Mouse (Mus musculus) intestine, postnatal 0 days (tissue): ENCODE data around the gene Olfr666. TPM values are rescaled to one million over a fixed set of nuclear protein-coding genes. Genes with fewer than 3 reads are reported as not detected.
"Not testable (repeated sequence)": the region's sequence is repeated elsewhere in the genome, so short reads cannot be mapped to it uniquely, and the experiment has no call there.

ENCODE experiments used
- ATAC-seq: fragments of 200-750 bp; cut with Nextera tagmentation; 2 replicates; pipeline ENCODE4 v1.8.0; 2017; ENCODE audit warnings: mild to moderate bottlenecking, moderate TSS enrichment, moderate library complexity
- H3K27ac ChIP-seq: fragments of 300-500 bp; sonication (generic); 2 replicates; pipeline ENCODE4 v1.5.1; 2014; ENCODE audit warnings: mild to moderate bottlenecking, low read depth, low read length, moderate library complexity
- H3K27me3 ChIP-seq: fragments of 300-500 bp; sonication (generic); replicated peaks from 2 replicates; pipeline ENCODE4 v1.6.1; 2014; ENCODE audit warnings: low read length, mixed read lengths; ENCODE audit not compliant: control insufficient read depth, insufficient read depth
- H3K36me3 ChIP-seq: fragments of 300-500 bp; sonication (generic); 2 replicates; pipeline ENCODE4 v1.6.1; 2014; ENCODE audit warnings: mild to moderate bottlenecking, moderate library complexity; ENCODE audit not compliant: control insufficient read depth, insufficient read depth
- H3K4me1 ChIP-seq: fragments of 300-500 bp; sonication (generic); replicated peaks from 2 replicates; pipeline ENCODE4 v1.6.1; 2014; ENCODE audit warnings: antibody characterized with exemption, low read length, mixed read lengths; ENCODE audit not compliant: control insufficient read depth, insufficient read depth
- H3K4me2 ChIP-seq: fragments of 300-500 bp; sonication (generic); replicated peaks from 2 replicates; pipeline ENCODE4 v1.6.1; 2014; ENCODE audit warnings: low read depth, mild to moderate bottlenecking, moderate library complexity
- H3K4me3 ChIP-seq: fragments of 300-500 bp; sonication (generic); 2 replicates; pipeline ENCODE4 v1.5.1; 2014; ENCODE audit warnings: low read depth, low read length
- H3K9ac ChIP-seq: fragments of 300-500 bp; sonication (generic); 2 replicates; pipeline ENCODE4 v1.6.1; 2014; ENCODE audit warnings: mild to moderate bottlenecking, low read depth, low read length
- H3K9me3 ChIP-seq: fragments of 300-500 bp; sonication (generic); 2 replicates; pipeline ENCODE4 v1.6.1; 2016; ENCODE audit warnings: mixed run types; ENCODE audit not compliant: control insufficient read depth
- CTCF ChIP-seq: sonication (generic); IDR thresholded peaks from 2 replicates; pipeline ENCODE4 v1.5.1; 2016; ENCODE audit warnings: low read depth, mild to moderate bottlenecking, control low read depth, antibody characterized with exemption, moderate library complexity
- WGBS: fragments of 180-500 bp; shearing (Covaris S2); extraction: QIAGEN DNeasy Blood & Tissue Kit; methylation state at CpG from one replicate; pipeline ENCODE4 v1.1.7; 2014; 5-methylcytosine and 5-hydroxymethylcytosine counted together
- polyA plus RNA-seq: library from polyadenylated mRNA; unstranded; fragments of >200 nt; fragmentation: Nextera tagmentation; extraction: Ambion mirVana; gene quantifications from 2 replicates; pipeline ENCODE4 v1.2.1, GENCODE M21; 2015

The Olfr666 gene
- polyA plus RNA-seq, 1 experiment from 2014 or later: not detected

- H3K9me3 ChIP-seq: no peaks in the 10 kb centered on the region
- H3K27ac ChIP-seq: no peak overlapping the region
- H3K4me2 ChIP-seq: no peak overlapping the region
- no peak overlapping the region for H3K4me3 ChIP-seq
- no peak overlapping the region for H3K9ac ChIP-seq
- no peaks in the 10 kb centered on the region for H3K4me1 ChIP-seq
- H3K36me3 ChIP-seq: no peaks in the 10 kb centered on the region
- WGBS: 61% methylated on average over 1 of the region's 1 CpGs
- TF ChIP-seq CTCF: no peak
- no peak for ATAC-seq
- no peaks in the 10 kb centered on the region for H3K27me3 ChIP-seq
These were observed 38.1 kb downstream of the Olfr666 start for GRCm38 (mm10) chr7:104857683-104858082.

- not testable (repeated sequence) for H3K9ac ChIP-seq, H3K36me3 ChIP-seq, H3K27me3 ChIP-seq, H3K4me2 ChIP-seq, H3K9me3 ChIP-seq, H3K4me3 ChIP-seq, H3K4me1 ChIP-seq, H3K27ac ChIP-seq, ATAC-seq
- 65% methylated on average over 2 of the region's 2 CpGs for WGBS
These were observed 39.0 kb downstream of the Olfr666 start, which contains the start of gene Usp17la for GRCm38 (mm10) chr7:104856709-104857108. Usp17la (plus strand) TSS chr7:104857009.

GRCm38 (mm10) chr7:104855248-104855750, 40.5 kb downstream of the Olfr666 start:
- ATAC-seq: no peak
- H3K9me3 ChIP-seq: no peaks in the 10 kb centered on the region
- TF ChIP-seq CTCF: no peak
- no peaks in the 10 kb centered on the region for H3K27me3 ChIP-seq
- H3K27ac ChIP-seq: no peak overlapping the region
- no peak overlapping the region for H3K9ac ChIP-seq
- WGBS: 66% methylated on average over 3 of the region's 3 CpGs
- no peak overlapping the region for H3K4me2 ChIP-seq
- no peak overlapping the region for H3K4me3 ChIP-seq
- H3K4me1 ChIP-seq: no peaks in the 10 kb centered on the region
- no peaks in the 10 kb centered on the region for H3K36me3 ChIP-seq

GRCm38 (mm10) chr7:104851546-104851945, 44.2 kb downstream of the Olfr666 start:
- not testable (repeated sequence) for H3K4me1 ChIP-seq, H3K27ac ChIP-seq, H3K9me3 ChIP-seq, ATAC-seq, H3K4me2 ChIP-seq, H3K4me3 ChIP-seq, H3K9ac ChIP-seq, H3K27me3 ChIP-seq, H3K36me3 ChIP-seq
- WGBS: 81% methylated on average over 2 of the region's 2 CpGs

GRCm38 (mm10) chr7:104843731-104844287, 51.9 kb downstream of the Olfr666 start:
- ATAC-seq: no peak

GRCm38 (mm10) chr7:104842503-104842902, 53.2 kb downstream of the Olfr666 start, which contains the start of gene Usp17lb:
Usp17lb (minus strand) TSS chr7:104842603.
- no peak within 1 kb of the TSS for H3K27ac ChIP-seq
- no peak within 1 kb of the TSS for H3K4me2 ChIP-seq
- H3K9me3 ChIP-seq: no peaks in the 10 kb centered on the region
- H3K27me3 ChIP-seq: no peaks in the 10 kb centered on the region
- 50% methylated on average over 1 of the region's 1 CpGs for whole genome bisulfite sequencing
- H3K36me3 ChIP-seq: no peaks in the 10 kb centered on the region
- H3K4me3 ChIP-seq: no peak within 1 kb of the TSS
- no peak for ATAC-seq
- no peak for TF ChIP-seq CTCF
- no peak within 1 kb of the TSS for H3K9ac ChIP-seq
- no peaks in the 10 kb centered on the region for H3K4me1 ChIP-seq

More at GRCm38 (mm10) chr7:104843731-104844287, 51.9 kb downstream of the Olfr666 start:
- no peak overlapping the region for H3K4me2 ChIP-seq
- H3K36me3 ChIP-seq: no peaks in the 10 kb centered on the region
- H3K4me3 ChIP-seq: no peak overlapping the region
- no peak overlapping the region for H3K9ac ChIP-seq
- no peak overlapping the region for H3K27ac ChIP-seq
- no peaks in the 10 kb centered on the region for H3K4me1 ChIP-seq
- no peak for TF ChIP-seq CTCF
- 74% methylated on average over 1 of the region's 1 CpGs for WGBS
- no peaks in the 10 kb centered on the region for H3K27me3 ChIP-seq
- no peaks in the 10 kb centered on the region for H3K9me3 ChIP-seq

Other genes starting within 250 kb of the Olfr666 start
- 0.09 TPM in 2 replicates for gene Olfr658, start 248.6 kb downstream of the Olfr666 start, polyA plus RNA-seq
- not detected in 2 replicates for gene Olfr659, start 229.2 kb downstream of the Olfr666 start, polyA plus RNA-seq
- gene Olfr661, start 209.5 kb downstream of the Olfr666 start, polyA plus RNA-seq: not detected in 2 replicates
- not detected in 2 replicates for gene Usp17le, start 118.5 kb downstream of the Olfr666 start, polyA plus RNA-seq
- gene Usp17lb, start 53.3 kb downstream of the Olfr666 start, polyA plus RNA-seq: not detected in 2 replicates
- not detected in 2 replicates for gene Usp17la, start 38.9 kb downstream of the Olfr666 start, polyA plus RNA-seq
- gene Olfr665, start 17.9 kb downstream of the Olfr666 start, polyA plus RNA-seq: not detected in 2 replicates
- gene Olfr667, start 25.5 kb upstream of the Olfr666 start, polyA plus RNA-seq: not detected in 2 replicates
- not detected in 2 replicates for gene Olfr668, start 32.1 kb upstream of the Olfr666 start, polyA plus RNA-seq
- not detected in 2 replicates for gene Olfr669, start 38.3 kb upstream of the Olfr666 start, polyA plus RNA-seq
- not detected in 2 replicates for gene Olfr670, start 66.7 kb upstream of the Olfr666 start, polyA plus RNA-seq
- not detected in 2 replicates for gene Olfr671, start 83.2 kb upstream of the Olfr666 start, polyA plus RNA-seq
- gene Olfr672, start 106.1 kb upstream of the Olfr666 start, polyA plus RNA-seq: not detected in 2 replicates
- not detected in 2 replicates for gene Olfr675, start 132.5 kb upstream of the Olfr666 start, polyA plus RNA-seq
- gene Olfr676, start 136.7 kb upstream of the Olfr666 start, polyA plus RNA-seq: not detected in 2 replicates
- gene Olfr677, start 155.4 kb upstream of the Olfr666 start, polyA plus RNA-seq: not detected in 2 replicates
- gene Olfr678, start 168.5 kb upstream of the Olfr666 start, polyA plus RNA-seq: not detected in 2 replicates
- not detected in 2 replicates for gene Olfr679, start 185.3 kb upstream of the Olfr666 start, polyA plus RNA-seq
- gene Olfr680-ps1, start 196.9 kb upstream of the Olfr666 start, polyA plus RNA-seq: not detected in 2 replicates
- not detected in 2 replicates for gene Olfr681, start 220.9 kb upstream of the Olfr666 start, polyA plus RNA-seq